Mouse (Mus musculus): ENCODE data around the gene Snrpd3. TPM values are rescaled to one million over a fixed set of nuclear protein-coding genes. Genes with fewer than 3 reads are reported as not detected.

Gene Snrpd3
- polyA plus RNA-seq, 1 experiment from 2014 or later, result 212 TPM

DNA sequence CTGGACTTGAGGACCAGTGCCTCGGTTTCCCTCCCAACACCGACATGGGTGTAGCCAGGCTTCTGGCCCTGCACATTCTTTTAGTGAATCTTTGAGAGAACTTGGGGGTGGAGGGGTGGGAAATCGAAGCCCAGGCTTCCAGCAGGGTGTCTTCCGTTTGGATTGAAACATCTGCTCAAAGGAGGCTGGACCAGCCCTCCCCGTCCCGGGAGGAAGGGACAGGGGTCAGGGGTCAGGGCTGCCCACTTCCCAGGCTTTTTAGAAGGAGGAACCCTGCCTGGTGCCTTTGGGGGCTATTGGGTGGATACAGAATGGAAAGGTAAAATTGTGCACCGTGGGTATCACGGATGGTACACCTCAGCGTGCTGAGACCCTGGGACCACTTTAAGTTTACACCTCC, 54.6 kb downstream of the Snrpd3 start:
- H3K36me3 ChIP-seq (ENCODE audit: control insufficient read depth, insufficient read depth, low read length), result no peaks in the 10 kb centered on the region
- WGBS, result 50% methylated on average over 9 of the region's 9 CpGs
- H3K9ac ChIP-seq (ENCODE audit: low read length), result no peak overlapping the region
- H3K9me3 ChIP-seq (ENCODE audit: control insufficient read depth, low read length), result no peaks in the 10 kb centered on the region
- H3K27ac ChIP-seq (ENCODE audit: low read depth, low read length), result no peak overlapping the region
- H3K4me2 ChIP-seq (ENCODE audit: low read depth), result no peak overlapping the region
- no peaks in the 10 kb centered on the region; the same call in 1 of the 2 replicates for H3K4me1 ChIP-seq (ENCODE audit: control insufficient read depth, insufficient read depth, low read length)
- no peaks in the 10 kb centered on the region for H3K27me3 ChIP-seq (ENCODE audit: control insufficient read depth, insufficient read depth, low read length)
- no peak overlapping the region for H3K4me3 ChIP-seq (ENCODE audit: low read depth, low read length)
- no peak for ATAC-seq (ENCODE audit: insufficient read depth, low FRiP score, low TSS enrichment)
- DNase-seq (ENCODE audit: low spot score), result no peak

DNA sequence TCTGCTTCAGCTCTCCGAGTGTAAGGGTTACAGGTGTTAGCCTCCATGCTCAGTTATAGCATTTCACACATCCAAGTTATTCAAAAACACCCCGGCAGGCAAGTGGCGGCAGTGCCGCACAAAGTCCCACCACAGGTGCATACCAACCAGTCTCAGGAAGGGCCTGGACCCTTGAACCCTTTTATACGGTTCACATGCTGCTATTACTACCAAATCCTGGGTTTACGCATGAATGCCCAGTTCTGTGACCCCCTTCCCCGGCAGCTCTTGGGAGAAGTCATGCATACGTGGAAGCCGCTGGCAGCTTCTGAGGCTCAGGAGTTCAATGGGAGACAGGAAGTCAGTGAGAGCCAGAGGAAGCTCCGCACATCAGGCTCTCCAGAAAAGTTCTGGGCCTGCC, 55.8 kb downstream of the Snrpd3 start:
- no peak for DNase-seq (ENCODE audit: low spot score)

DNA sequence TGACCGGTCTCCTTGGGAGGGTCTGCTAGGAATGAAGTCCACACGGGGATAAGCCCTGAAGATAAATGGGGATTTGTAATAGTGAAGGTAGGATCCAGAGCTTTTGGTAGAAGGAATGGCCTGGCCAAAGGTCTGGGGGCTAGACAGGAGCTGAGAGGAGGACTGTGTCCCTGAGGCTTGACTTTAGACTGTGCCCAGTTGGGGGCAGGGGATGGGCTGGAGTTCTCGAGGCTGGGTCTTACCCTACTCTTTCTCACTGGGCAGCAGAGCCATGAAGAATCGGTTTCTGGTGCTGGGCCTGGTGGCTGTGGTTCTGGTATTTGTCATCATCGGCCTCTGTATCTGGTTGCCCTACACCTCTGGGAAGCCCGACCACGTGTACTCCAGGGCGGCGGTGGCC, 56.6 kb downstream of the Snrpd3 start:
- no peak overlapping the region for H3K9ac ChIP-seq (ENCODE audit: low read length)
- DNase-seq (ENCODE audit: low spot score) (no peak), ATAC-seq (ENCODE audit: insufficient read depth, low FRiP score, low TSS enrichment) (no peak)
- H3K4me3 ChIP-seq (ENCODE audit: low read depth, low read length), result no peak overlapping the region
- no peaks in the 10 kb centered on the region for H3K27me3 ChIP-seq (ENCODE audit: control insufficient read depth, insufficient read depth, low read length)
- H3K9me3 ChIP-seq (ENCODE audit: control insufficient read depth, low read length), result no peaks in the 10 kb centered on the region
- no peaks in the 10 kb centered on the region for H3K36me3 ChIP-seq (ENCODE audit: control insufficient read depth, insufficient read depth, low read length)
- WGBS, result 87% methylated on average over 9 of the region's 9 CpGs
- no peak overlapping the region for H3K4me2 ChIP-seq (ENCODE audit: low read depth)
- H3K4me1 ChIP-seq (ENCODE audit: control insufficient read depth, insufficient read depth, low read length), result no peaks in the 10 kb centered on the region; the same call in 1 of the 2 replicates
- H3K27ac ChIP-seq (ENCODE audit: low read depth, low read length), result no peak overlapping the region

More for the DNA sequence above, 55.8 kb downstream of the Snrpd3 start:
- Histone ChIP-seq H3K4me2 (ENCODE audit: low read depth) (no peak overlapping the region), H3K27ac (ENCODE audit: low read depth, low read length) (no peak overlapping the region), H3K4me1 (ENCODE audit: control insufficient read depth, insufficient read depth, low read length) (no peaks in the 10 kb centered on the region; the same call in 1 of the 2 replicates), H3K9me3 (ENCODE audit: control insufficient read depth, low read length) (no peaks in the 10 kb centered on the region), H3K36me3 (ENCODE audit: control insufficient read depth, insufficient read depth, low read length) (no peaks in the 10 kb centered on the region), H3K4me3 (ENCODE audit: low read depth, low read length) (no peak overlapping the region), H3K27me3 (ENCODE audit: control insufficient read depth, insufficient read depth, low read length) (no peaks in the 10 kb centered on the region), H3K9ac (ENCODE audit: low read length) (no peak overlapping the region)
- ATAC-seq (ENCODE audit: insufficient read depth, low FRiP score, low TSS enrichment), result no peak
- WGBS, result 61% methylated on average over 10 of the region's 10 CpGs

DNA sequence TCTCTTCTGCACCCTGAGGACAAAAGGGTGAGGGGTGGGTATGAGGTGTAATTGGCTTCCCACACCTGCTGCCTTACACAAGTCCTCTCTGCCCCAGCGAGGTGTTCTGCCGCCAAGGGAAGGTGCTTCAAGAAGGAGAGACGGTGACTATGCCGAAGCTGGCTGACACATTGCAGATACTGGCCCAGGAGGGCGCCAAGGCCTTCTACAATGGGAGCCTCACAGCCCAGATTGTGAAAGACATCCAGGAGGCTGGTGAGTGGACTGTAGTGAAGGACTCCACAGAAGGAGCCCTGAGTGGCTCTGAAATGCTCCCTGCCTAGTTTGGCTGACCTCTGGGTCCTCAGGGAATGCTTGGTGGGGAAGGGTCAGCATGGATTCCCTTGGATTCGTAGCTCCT, 61.8 kb downstream of the Snrpd3 start:
- Histone ChIP-seq H3K9ac (ENCODE audit: low read length) (no peak overlapping the region), H3K4me2 (ENCODE audit: low read depth) (no peak overlapping the region), H3K36me3 (ENCODE audit: control insufficient read depth, insufficient read depth, low read length) (no peaks in the 10 kb centered on the region), H3K4me1 (ENCODE audit: control insufficient read depth, insufficient read depth, low read length) (no peaks in the 10 kb centered on the region), H3K27me3 (ENCODE audit: control insufficient read depth, insufficient read depth, low read length) (no peaks in the 10 kb centered on the region), H3K27ac (ENCODE audit: low read depth, low read length) (no peak overlapping the region), H3K4me3 (ENCODE audit: low read depth, low read length) (no peak overlapping the region), H3K9me3 (ENCODE audit: control insufficient read depth, low read length) (no peaks in the 10 kb centered on the region)
- WGBS, result 85% methylated on average over 6 of the region's 6 CpGs
- ATAC-seq (ENCODE audit: insufficient read depth, low FRiP score, low TSS enrichment) (no peak), DNase-seq (ENCODE audit: low spot score) (no peak)

DNA sequence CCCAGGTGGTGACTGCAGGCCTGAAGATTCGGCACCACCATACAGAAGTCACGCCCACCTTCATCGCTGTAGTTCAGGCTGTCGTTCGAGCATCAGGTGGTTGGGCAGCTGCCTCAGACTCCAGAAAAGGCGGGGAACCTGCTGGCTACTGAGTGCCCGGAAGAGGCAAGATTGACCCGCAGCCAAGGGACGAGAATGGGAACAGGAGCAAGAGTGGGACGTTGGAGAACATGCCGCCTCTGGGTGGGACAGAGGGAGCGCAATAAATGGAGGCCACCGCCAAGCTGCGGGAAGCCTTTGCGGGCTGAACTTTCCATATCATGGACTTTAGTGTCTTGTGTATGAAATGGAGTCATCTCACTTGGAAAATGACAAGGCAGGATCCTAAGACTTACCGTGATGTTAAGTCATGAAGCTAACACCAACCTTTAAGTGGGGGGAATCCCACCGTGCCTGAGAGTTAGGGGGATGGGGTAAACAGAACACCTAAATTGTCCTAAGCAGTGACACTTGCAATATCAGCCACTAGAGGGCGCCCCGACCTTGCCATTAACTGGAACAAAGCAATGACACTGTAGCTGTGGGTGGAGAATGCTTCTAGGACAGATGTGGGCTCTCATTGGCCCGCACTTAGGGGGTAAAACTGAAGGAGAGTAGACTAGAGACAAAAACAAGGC, 68.7 kb downstream of the Snrpd3 start:
- no peaks in the 10 kb centered on the region for H3K27me3 ChIP-seq (ENCODE audit: control insufficient read depth, insufficient read depth, low read length)
- no peaks in the 10 kb centered on the region for H3K36me3 ChIP-seq (ENCODE audit: control insufficient read depth, insufficient read depth, low read length)
- H3K9ac ChIP-seq (ENCODE audit: low read length), result no peak overlapping the region
- DNase-seq (ENCODE audit: low spot score) (peak; percentile 87), ATAC-seq (ENCODE audit: insufficient read depth, low FRiP score, low TSS enrichment) (peak; percentile 81)
- no peak overlapping the region for H3K27ac ChIP-seq (ENCODE audit: low read depth, low read length)
- H3K4me2 ChIP-seq (ENCODE audit: low read depth), result peak overlapping the region; percentile 17; the same call in 1 of the 2 replicates
- H3K4me1 ChIP-seq (ENCODE audit: control insufficient read depth, insufficient read depth, low read length), result no peaks in the 10 kb centered on the region
- 23% methylated on average over 20 of the region's 20 CpGs for WGBS
- H3K4me3 ChIP-seq (ENCODE audit: low read depth, low read length), result no peak overlapping the region
- no peaks in the 10 kb centered on the region for H3K9me3 ChIP-seq (ENCODE audit: control insufficient read depth, low read length)

- 96% methylated on average over 1 of the region's 1 CpGs for WGBS
Measured at GRCm38 (mm10) chr10:75586553-75586879, 69.2 kb downstream of the Snrpd3 start.

More at GRCm38 (mm10) chr10:75586553-75586879, 69.2 kb downstream of the Snrpd3 start:
- no peak overlapping the region for H3K27ac ChIP-seq (ENCODE audit: low read depth, low read length)
- no peaks in the 10 kb centered on the region for H3K4me1 ChIP-seq (ENCODE audit: control insufficient read depth, insufficient read depth, low read length)
- no peak for DNase-seq (ENCODE audit: low spot score)
- peak; percentile 42; the same call in 1 of the 2 replicates for ATAC-seq (ENCODE audit: insufficient read depth, low FRiP score, low TSS enrichment)
- no peaks in the 10 kb centered on the region for H3K9me3 ChIP-seq (ENCODE audit: control insufficient read depth, low read length)
- no peak overlapping the region for H3K4me2 ChIP-seq (ENCODE audit: low read depth)
- H3K36me3 ChIP-seq (ENCODE audit: control insufficient read depth, insufficient read depth, low read length), result no peaks in the 10 kb centered on the region
- H3K27me3 ChIP-seq (ENCODE audit: control insufficient read depth, insufficient read depth, low read length), result no peaks in the 10 kb centered on the region
- no peak overlapping the region for H3K4me3 ChIP-seq (ENCODE audit: low read depth, low read length)
- no peak overlapping the region for H3K9ac ChIP-seq (ENCODE audit: low read length)

Other genes with a start within 250 kb of the Snrpd3 start
- 4.1 and 4.5 TPM in 2 replicates for gene Adora2a, start 200.7 kb upstream of the Snrpd3 start, polyA plus RNA-seq (2014; fragmentation: Nextera tagmentation; extraction: Ambion mirVana)
- not detected in 2 replicates for gene Upb1, start 116.4 kb upstream of the Snrpd3 start, polyA plus RNA-seq (2014; fragmentation: Nextera tagmentation; extraction: Ambion mirVana)
- 33.2 and 37.2 TPM in 2 replicates for gene Gucd1, start 421 bp downstream of the Snrpd3 start, polyA plus RNA-seq (2014; fragmentation: Nextera tagmentation; extraction: Ambion mirVana)
- gene Lrrc75b, start 42.8 kb downstream of the Snrpd3 start, polyA plus RNA-seq (2014; fragmentation: Nextera tagmentation; extraction: Ambion mirVana), result 6.1 and 6.6 TPM in 2 replicates
- 2.0 and 3.1 TPM in 2 replicates for gene Ggt1, start 44.1 kb downstream of the Snrpd3 start, polyA plus RNA-seq (2014; fragmentation: Nextera tagmentation; extraction: Ambion mirVana)
- gene Ggt5, start 71.8 kb downstream of the Snrpd3 start, polyA plus RNA-seq (2014; fragmentation: Nextera tagmentation; extraction: Ambion mirVana), result 0.37 and 0.45 TPM in 2 replicates
- gene Susd2, start 126.5 kb downstream of the Snrpd3 start, polyA plus RNA-seq (2014; fragmentation: Nextera tagmentation; extraction: Ambion mirVana), result 1.8 and 2.4 TPM in 2 replicates
- gene Cabin1, start 246.8 kb downstream of the Snrpd3 start, polyA plus RNA-seq (2014; fragmentation: Nextera tagmentation; extraction: Ambion mirVana), result 29.5 and 32.2 TPM in 2 replicates

All from neural tube, embryonic 11.5 days (tissue).